ENCODE assay signal across 8 mouse cellular contexts in genomic region chr2:153298863-153299262, GRCm38 (mm10). TPM values are rescaled to one million over a fixed set of nuclear protein-coding genes. Genes with fewer than 3 reads are reported as not detected.
DNase-seq lines count a peak whose midpoint lies in the region; ATAC-seq and TF ChIP-seq lines count a peak whose summit lies in the region.

No protein-coding gene starts in this region.

- TF ChIP-seq CTCF in gastrocnemius, adult 2 months (IDR thresholded peaks at IDR 0.05): peak; percentile 35
- no peak for TF ChIP-seq CTCF in lung, adult 2 months (IDR thresholded peaks at IDR 0.05; ENCODE audit: insufficient read depth, low read length)

- no peak for DNase-seq in gastrocnemius, adult 2 months
- no peak for DNase-seq in gastrocnemius, postnatal 10 days
- peak; percentile 10 to 25 for DNase-seq in lung, adult 18-20 months
- DNase-seq in lung, adult 2 months: no peak
- DNase-seq in induced T-regulatory cell, adult 2 months (ENCODE audit: low read depth): peak; percentile 47
- DNase-seq in thymus, postnatal 14 days: no peak
- DNase-seq in urinary bladder, postnatal 36 days (ENCODE audit: low spot score in 2 of 2): no peak

- 50% methylated on average over 4 of the region's 4 CpGs for WGBS in lung, adult 2 months

- peak; percentile 69 for ATAC-seq in neutrophil, adult 5-6 weeks (ENCODE audit: extremely low read depth, insufficient number of reproducible peaks, low FRiP score, poor library complexity, severe bottlenecking)

- intact Hi-C loops in gastrocnemius, adult 2 months (cut with DNase I): no loop called here

- H3K4me3 ChIP-seq in gastrocnemius, adult 2 months: no peak overlapping the region
- H3K4me3 ChIP-seq in lung, adult 2 months (replicated peaks; ENCODE audit: extremely low read depth, low read depth, low read length): no peak overlapping the region

- no peaks in the 10 kb centered on the region for H3K4me1 ChIP-seq in lung, adult 2 months (ENCODE audit: control insufficient read depth, insufficient read depth, low read length)

- no peak for TF ChIP-seq POLR2A in lung, adult 2 months (IDR thresholded peaks at IDR 0.05; ENCODE audit: borderline replicate concordance, extremely low read depth, low read depth, low read length)

- H3K27ac ChIP-seq in gastrocnemius, adult 2 months: peak overlapping the region; percentile 20; the same call in 1 of the 2 replicates

RNA-seq across cellular contexts. Expression of gene Kif3b, which starts 7.7 kb away (rescaled TPM):
- 1 to 10 TPM; 3.6 to 4.3 TPM for total RNA-seq in gastrocnemius, adult 2 months (2021)
- total RNA-seq in gastrocnemius, postnatal 10 days (2021): 1 to 10 TPM; 6.0 to 6.9 TPM
- polyA plus RNA-seq in lung, adult 2 months (2012; rRNA removed): 6.4 and 10.8 TPM in 2 replicates
- total RNA-seq in neutrophil, adult 5-6 weeks (2017): 44.6 and 51.1 TPM in 2 replicates

RNA-seq across cellular contexts. Expression of gene Asxl1, which starts 46.8 kb away (rescaled TPM):
- 10 to 100 TPM in 1 of 2 experiments, 1 to 10 TPM in 1; 9.3 to 10.6 TPM for total RNA-seq in gastrocnemius, adult 2 months (2021)
- total RNA-seq in gastrocnemius, postnatal 10 days (2021): 10 to 100 TPM; 14.7 to 19.6 TPM
- 11.4 and 15.3 TPM in 2 replicates for polyA plus RNA-seq in lung, adult 2 months (2012; rRNA removed)
- total RNA-seq in neutrophil, adult 5-6 weeks (2017): 66.5 and 68.7 TPM in 2 replicates

RNA-seq across cellular contexts. Expression of gene Pofut1, which starts 57.5 kb away (rescaled TPM):
- total RNA-seq in gastrocnemius, adult 2 months (2021): 10 to 100 TPM in 1 of 2 experiments, 1 to 10 TPM in 1; 7.6 to 13.2 TPM
- total RNA-seq in gastrocnemius, postnatal 10 days (2021): 10 to 100 TPM; 24.1 to 29.2 TPM
- polyA plus RNA-seq in lung, adult 2 months (2012; rRNA removed): 24.3 and 25.5 TPM in 2 replicates
- total RNA-seq in neutrophil, adult 5-6 weeks (2017): 19.2 and 20.0 TPM in 2 replicates

RNA-seq across cellular contexts. Expression of gene Plagl2, which starts 57.6 kb away (rescaled TPM):
- 1 to 10 TPM; 2.5 to 2.8 TPM for total RNA-seq in gastrocnemius, adult 2 months (2021)
- total RNA-seq in gastrocnemius, postnatal 10 days (2021): 10 to 100 TPM in 1 of 2 experiments, 1 to 10 TPM in 1; 8.3 to 11.9 TPM
- 7.8 and 12.4 TPM in 2 replicates for polyA plus RNA-seq in lung, adult 2 months (2012; rRNA removed)
- 7.0 and 8.0 TPM in 2 replicates for total RNA-seq in neutrophil, adult 5-6 weeks (2017)

Comparison
In these comparisons a context has a peak if more than half of its experiments do, and no peak if none do; other contexts are left out.
1. DNase-seq: peak in lung, adult 18-20 months (2 of 2) and induced T-regulatory cell, adult 2 months (single experiment); none in gastrocnemius, adult 2 months (single experiment), gastrocnemius, postnatal 10 days (single experiment), lung, adult 2 months (single experiment), thymus, postnatal 14 days (single experiment) and urinary bladder, postnatal 36 days (0 of 2).